Mouse (Mus musculus): ENCODE data around the gene Olfr559. TPM values are rescaled to one million over a fixed set of nuclear protein-coding genes. Genes with fewer than 3 reads are reported as not detected.

Olfr559 gene
- not detected in 2 replicates for polyA plus RNA-seq (2012; rRNA removed)

GRCm38 (mm10) chr7:102727391-102727790, at the start of gene Olfr559:
TSS of gene Olfr559 (minus strand) at chr7:102727491.

DNA sequence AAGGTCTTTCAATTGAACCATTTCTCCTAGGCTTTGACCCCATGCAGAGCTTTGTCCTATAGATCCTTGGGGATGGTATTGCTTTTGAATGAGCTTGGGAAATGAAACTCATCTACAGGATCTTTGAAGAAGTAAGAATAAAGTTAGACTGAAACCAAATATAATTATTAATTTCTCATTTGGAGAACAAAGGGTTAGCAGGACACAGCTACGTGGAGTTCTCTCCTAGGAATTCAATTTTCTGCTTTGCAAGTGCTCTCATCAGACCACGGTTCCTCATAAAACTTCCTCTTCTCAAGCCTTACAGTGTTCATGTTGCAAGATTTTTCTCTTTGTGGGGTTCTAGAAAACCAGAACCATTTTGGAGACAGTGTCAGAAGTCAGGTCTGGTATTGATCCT, 43.6 kb upstream of the Olfr559 start, which contains the start of gene Olfr561:
TSS of gene Olfr561 (plus strand) at position 301 of the 400 bp plus-strand sequence.

DNA sequence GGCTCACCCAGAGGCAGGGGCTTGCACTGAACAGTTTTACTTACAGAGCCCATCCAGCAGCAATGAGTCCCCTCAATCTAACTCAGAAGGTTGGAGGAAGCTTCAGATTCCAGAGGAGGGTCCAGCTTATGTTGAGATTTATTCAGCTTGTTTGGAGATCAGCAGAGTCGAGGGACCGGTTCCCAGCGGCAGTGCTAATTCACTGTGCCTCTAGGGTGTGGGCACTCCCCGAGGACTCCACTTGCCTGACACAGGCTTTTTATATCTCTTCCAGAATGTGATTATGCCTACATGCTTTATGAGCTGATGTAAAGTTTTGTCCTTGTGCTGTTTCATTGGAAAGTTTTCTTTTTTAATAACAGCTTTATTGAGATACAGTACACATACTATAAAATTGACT, 32.0 kb upstream of the Olfr559 start, which contains the start of the genes Olfr560 and Olfr78:
TSS of gene Olfr560 (minus strand) at position 101 of the 400 bp plus-strand sequence.
TSS of gene Olfr78 (minus strand) at position 206 of the 400 bp plus-strand sequence.

GRCm38 (mm10) chr7:102718970-102719369, 8.3 kb downstream of the Olfr559 start, which contains the start of gene Olfr33:
TSS of gene Olfr33 (minus strand) at chr7:102719070.

DNA sequence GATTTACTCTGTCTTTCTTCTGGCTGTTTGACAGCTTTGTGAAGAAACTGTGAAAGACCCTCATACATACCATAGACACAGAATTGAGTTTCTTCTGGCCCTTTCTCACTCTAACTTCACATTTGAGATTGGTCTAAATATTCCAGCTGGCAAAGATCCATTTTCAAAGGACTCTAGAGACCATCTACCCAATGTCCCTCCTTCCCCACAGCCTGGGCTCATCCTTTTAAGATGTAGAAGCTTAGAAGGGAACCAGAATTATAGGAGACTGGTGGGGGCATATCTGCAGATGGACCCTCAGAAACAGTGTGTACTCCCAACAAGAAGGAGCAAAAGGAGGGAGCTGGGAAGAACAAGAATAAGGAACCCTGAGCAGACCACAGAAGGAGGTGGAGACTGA, 25.4 kb downstream of the Olfr559 start, which contains the start of gene Olfr558:
TSS of gene Olfr558 (plus strand) at position 301 of the 400 bp plus-strand sequence.

GRCm38 (mm10) chr7:102695358-102696125, 31.7 kb downstream of the Olfr559 start, which contains the start of gene Olfr557:
TSS of gene Olfr557 (plus strand) at chr7:102695910.

GRCm38 (mm10) chr7:102686944-102687501, 40.3 kb downstream of the Olfr559 start, which contains the start of gene Trim68:
TSS of gene Trim68 (minus strand) at chr7:102687327.

Other genes starting within 250 kb of the Olfr559 start
- gene Olfr543, start 245.8 kb downstream of the Olfr559 start, polyA plus RNA-seq (2012; rRNA removed), result not detected in 2 replicates
- not detected in 2 replicates for gene Olfr544, start 239.2 kb downstream of the Olfr559 start, polyA plus RNA-seq (2012; rRNA removed)
- not detected in 2 replicates for gene Olfr545, start 227.9 kb downstream of the Olfr559 start, polyA plus RNA-seq (2012; rRNA removed)
- not detected in 2 replicates for gene Olfr547, start 192.7 kb downstream of the Olfr559 start, polyA plus RNA-seq (2012; rRNA removed)
- not detected in 2 replicates for gene Olfr548-ps1, start 186.6 kb downstream of the Olfr559 start, polyA plus RNA-seq (2012; rRNA removed)
- gene Olfr549, start 177.6 kb downstream of the Olfr559 start, polyA plus RNA-seq (2012; rRNA removed), result not detected in 2 replicates
- 3.3 and 3.5 TPM in 2 replicates for gene Trim21, start 162.0 kb downstream of the Olfr559 start, polyA plus RNA-seq (2012; rRNA removed)
- gene Olfr550, start 156.0 kb downstream of the Olfr559 start, polyA plus RNA-seq (2012; rRNA removed), result 0.32 TPM in 1 of 2 replicates, not detected in the other
- not detected in 2 replicates for gene Olfr551, start 135.6 kb downstream of the Olfr559 start, polyA plus RNA-seq (2012; rRNA removed)
- not detected in 2 replicates for gene Olfr552, start 129.7 kb downstream of the Olfr559 start, polyA plus RNA-seq (2012; rRNA removed)
- not detected in 2 replicates for gene Olfr553, start 109.3 kb downstream of the Olfr559 start, polyA plus RNA-seq (2012; rRNA removed)
- not detected in 2 replicates for gene Olfr554, start 89.1 kb downstream of the Olfr559 start, polyA plus RNA-seq (2012; rRNA removed)
- not detected in 2 replicates for gene Olfr555, start 68.7 kb downstream of the Olfr559 start, polyA plus RNA-seq (2012; rRNA removed)
- not detected in 2 replicates for gene Olfr556, start 62.6 kb downstream of the Olfr559 start, polyA plus RNA-seq (2012; rRNA removed)
- gene Trim68, start 40.2 kb downstream of the Olfr559 start, polyA plus RNA-seq (2012; rRNA removed), result 10.8 and 13.9 TPM in 2 replicates
- not detected in 2 replicates for gene Olfr557, start 31.6 kb downstream of the Olfr559 start, polyA plus RNA-seq (2012; rRNA removed)
- gene Olfr558, start 25.3 kb downstream of the Olfr559 start, polyA plus RNA-seq (2012; rRNA removed), result 0.90 and 1.6 TPM in 2 replicates
- 0.12 and 0.20 TPM in 2 replicates for gene Olfr33, start 8.4 kb downstream of the Olfr559 start, polyA plus RNA-seq (2012; rRNA removed)
- 0.14 and 0.16 TPM in 2 replicates for gene Olfr560, start 31.9 kb upstream of the Olfr559 start, polyA plus RNA-seq (2012; rRNA removed)
- 7.7 and 9.7 TPM in 2 replicates for gene Olfr78, start 32.0 kb upstream of the Olfr559 start, polyA plus RNA-seq (2012; rRNA removed)
- gene Olfr561, start 43.7 kb upstream of the Olfr559 start, polyA plus RNA-seq (2012; rRNA removed), result not detected in 2 replicates
- gene Olfr564, start 76.0 kb upstream of the Olfr559 start, polyA plus RNA-seq (2012; rRNA removed), result not detected in 2 replicates
- not detected in 2 replicates for gene Olfr566, start 131.3 kb upstream of the Olfr559 start, polyA plus RNA-seq (2012; rRNA removed)
- gene Olfr568, start 149.6 kb upstream of the Olfr559 start, polyA plus RNA-seq (2012; rRNA removed), result not detected in 2 replicates
- gene Olfr569, start 163.4 kb upstream of the Olfr559 start, polyA plus RNA-seq (2012; rRNA removed), result not detected in 2 replicates
- gene Olfr570, start 167.1 kb upstream of the Olfr559 start, polyA plus RNA-seq (2012; rRNA removed), result not detected in 2 replicates
- gene Olfr571, start 190.0 kb upstream of the Olfr559 start, polyA plus RNA-seq (2012; rRNA removed), result not detected in 2 replicates
- not detected in 2 replicates for gene Olfr572, start 196.9 kb upstream of the Olfr559 start, polyA plus RNA-seq (2012; rRNA removed)
- gene Olfr573-ps1, start 215.1 kb upstream of the Olfr559 start, polyA plus RNA-seq (2012; rRNA removed), result not detected in 2 replicates
- gene Olfr574, start 221.0 kb upstream of the Olfr559 start, polyA plus RNA-seq (2012; rRNA removed), result not detected in 2 replicates
- gene Olfr575, start 231.3 kb upstream of the Olfr559 start, polyA plus RNA-seq (2012; rRNA removed), result not detected in 2 replicates
- not detected in 2 replicates for gene Olfr576, start 235.2 kb upstream of the Olfr559 start, polyA plus RNA-seq (2012; rRNA removed)
- gene Olfr577, start 248.5 kb upstream of the Olfr559 start, polyA plus RNA-seq (2012; rRNA removed), result not detected in 2 replicates